Mouse (Mus musculus) forebrain, embryonic 16.5 days (tissue): Measurements from ENCODE around the gene Fxyd5. TPM values are rescaled to one million over a fixed set of nuclear protein-coding genes. Genes with fewer than 3 reads are reported as not detected.

ENCODE experiments used
- ATAC-seq: fragments of 200-750 bp; cut with Nextera tagmentation; 2 replicates; pipeline ENCODE4 v1.8.0; 2017; ENCODE audit warnings: mild to moderate bottlenecking, moderate library complexity
- H3K27ac ChIP-seq: fragments of 300-500 bp; sonication (generic); 2 replicates; pipeline ENCODE4 v1.5.1; 2014; ENCODE audit warnings: low read length, control low read depth
- H3K27me3 ChIP-seq: fragments of 300-500 bp; sonication (generic); replicated peaks from 2 replicates; pipeline ENCODE4 v1.6.1; 2014; ENCODE audit warnings: low read length; ENCODE audit not compliant: control insufficient read depth, insufficient read depth
- H3K36me3 ChIP-seq: fragments of 300-500 bp; sonication (generic); 2 replicates; pipeline ENCODE4 v1.6.1; 2014; ENCODE audit not compliant: control insufficient read depth, insufficient read depth
- H3K4me1 ChIP-seq: fragments of 300-500 bp; sonication (generic); replicated peaks from 2 replicates; pipeline ENCODE4 v1.6.1; 2014; ENCODE audit warnings: low read length; ENCODE audit not compliant: control insufficient read depth, insufficient read depth
- H3K4me2 ChIP-seq: fragments of 300-500 bp; sonication (generic); 2 replicates; pipeline ENCODE4 v1.6.1; 2014; ENCODE audit warnings: mild to moderate bottlenecking, low read length, control low read depth
- H3K4me3 ChIP-seq: fragments of 300-500 bp; sonication (generic); replicated peaks from 2 replicates; pipeline ENCODE4 v1.5.1; 2014; ENCODE audit warnings: mild to moderate bottlenecking, low read length, control low read depth
- H3K9ac ChIP-seq: fragments of 300-500 bp; sonication (generic); replicated peaks from 2 replicates; pipeline ENCODE4 v1.6.1; 2014; ENCODE audit warnings: low read depth, low read length, control low read depth
- H3K9me3 ChIP-seq: fragments of 300-500 bp; sonication (generic); 2 replicates; pipeline ENCODE4 v1.6.1; 2016; ENCODE audit warnings: low read length; ENCODE audit not compliant: control insufficient read depth
- WGBS: fragments of 180-500 bp; shearing (Covaris S2); extraction: QIAGEN DNeasy Blood & Tissue Kit; methylation state at CpG from one replicate; pipeline ENCODE4 v1.1.7; 2014; 5-methylcytosine and 5-hydroxymethylcytosine counted together
- polyA plus RNA-seq: library from polyadenylated mRNA; unstranded; fragments of >200 nt; fragmentation: Nextera tagmentation; extraction: Ambion mirVana; gene quantifications from 2 replicates; pipeline ENCODE4 v1.2.1, GENCODE M21; 2015

Gene Fxyd5
- polyA plus RNA-seq, 1 experiment from 2014 or later: 21.7 TPM

DNA sequence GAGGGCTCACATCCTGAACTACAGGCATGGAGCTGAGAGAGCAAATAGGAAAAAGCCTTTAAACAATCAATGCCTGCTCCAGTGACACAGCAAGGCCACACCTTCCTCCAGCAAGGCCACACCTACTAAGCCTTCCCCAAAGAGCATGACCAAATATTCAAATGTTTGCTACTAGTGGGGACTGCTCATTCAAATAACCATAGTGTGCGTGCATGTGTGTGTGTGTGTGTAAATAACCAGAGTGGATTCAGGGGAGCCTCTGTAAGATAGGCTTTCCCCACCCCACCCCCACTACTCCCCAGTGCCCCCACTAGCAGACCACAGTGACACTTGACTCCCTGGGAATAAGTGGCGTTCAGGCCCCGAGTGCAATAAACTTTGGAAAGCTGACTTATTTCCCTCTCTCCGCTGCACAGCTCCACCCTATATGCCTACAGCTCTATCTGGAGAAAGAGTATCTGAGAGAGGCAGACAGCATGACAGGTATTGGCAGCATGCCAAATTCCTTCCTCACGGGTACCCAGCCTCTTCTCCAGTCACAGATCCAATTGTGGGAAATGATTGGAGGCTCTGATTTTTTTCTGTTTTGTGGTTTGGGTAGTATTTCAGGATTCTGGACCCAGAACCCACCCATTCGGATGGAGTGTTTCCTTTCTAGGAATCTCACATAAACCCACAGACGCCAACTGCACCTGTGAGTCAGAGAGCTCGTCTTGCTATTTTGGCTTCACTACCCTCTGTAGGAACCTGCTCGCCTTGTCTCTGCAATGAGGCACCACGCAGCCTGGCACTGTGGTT, 25.0 kb downstream of the Fxyd5 start:
- no peak overlapping the region for H3K4me3 ChIP-seq
- H3K9me3 ChIP-seq: no peaks in the 10 kb centered on the region
- H3K4me2 ChIP-seq: no peak overlapping the region
- no peaks in the 10 kb centered on the region for H3K27me3 ChIP-seq
- peaks cover 8% of the 10 kb centered on the region; the same call in 1 of the 2 replicates for H3K4me1 ChIP-seq
- 0 out of 2 replicates have a peak overlapping the region, but pooled peaks have one; percentile 20 for H3K27ac ChIP-seq
- no peaks in the 10 kb centered on the region for H3K36me3 ChIP-seq
- ATAC-seq: peak; percentile 54
- H3K9ac ChIP-seq: no peak overlapping the region
- 42% methylated on average over 10 of the region's 10 CpGs for WGBS

DNA sequence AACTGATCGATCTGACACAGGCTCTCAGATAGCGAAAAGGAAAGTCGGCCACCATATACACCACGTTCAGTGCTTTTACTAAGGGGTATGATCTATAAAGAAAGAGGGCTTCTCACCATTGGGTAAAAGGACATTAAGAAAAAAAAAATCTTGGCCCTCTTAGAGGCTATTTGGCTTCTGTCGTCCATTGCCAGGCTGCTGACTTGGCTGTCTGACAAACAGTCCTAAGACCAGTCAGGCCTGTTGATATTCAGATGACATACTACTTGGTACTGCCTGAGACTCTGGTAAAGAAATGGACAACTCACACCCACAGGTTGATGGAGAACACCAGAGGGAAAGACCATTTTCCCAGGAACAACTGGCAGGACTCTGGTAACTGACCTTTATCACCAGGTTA, 29.3 kb downstream of the Fxyd5 start:
- H3K36me3 ChIP-seq: no peaks in the 10 kb centered on the region
- 86% methylated on average over 5 of the region's 5 CpGs for WGBS
- H3K4me1 ChIP-seq: peaks cover 8% of the 10 kb centered on the region; the same call in 1 of the 2 replicates

DNA sequence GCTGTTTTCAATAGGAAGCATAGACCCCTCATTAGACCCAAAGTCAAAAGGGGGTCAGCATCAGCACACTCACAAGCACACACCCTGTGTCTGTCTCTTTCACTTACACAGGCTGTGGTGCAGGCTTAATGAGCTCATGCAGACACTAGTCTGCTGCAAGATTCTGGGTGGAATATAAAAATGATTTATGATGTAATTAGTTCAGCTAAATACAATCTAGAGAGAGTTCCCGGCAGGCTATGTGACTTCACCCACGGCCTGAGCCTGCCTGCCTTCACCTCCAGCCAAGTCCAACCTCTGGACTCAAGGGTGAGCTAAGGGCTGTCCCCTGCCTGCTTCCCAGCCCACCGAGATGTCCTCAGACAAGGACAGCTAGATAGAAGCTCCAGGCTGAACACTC, 33.4 kb downstream of the Fxyd5 start:
- Histone ChIP-seq H3K36me3 (no peaks in the 10 kb centered on the region), H3K9me3 (no peaks in the 10 kb centered on the region), H3K4me3 (no peak overlapping the region), H3K4me2 (no peak overlapping the region), H3K4me1 (no peaks in the 10 kb centered on the region), H3K27me3 (no peaks in the 10 kb centered on the region), H3K27ac (no peak overlapping the region), H3K9ac (no peak overlapping the region)
- WGBS: 81% methylated on average over 3 of the region's 3 CpGs
- no peak for ATAC-seq

More for the DNA sequence above, 29.3 kb downstream of the Fxyd5 start:
- Histone ChIP-seq H3K4me3 (no peak overlapping the region), H3K27ac (no peak overlapping the region), H3K9me3 (no peaks in the 10 kb centered on the region), H3K9ac (no peak overlapping the region), H3K27me3 (no peaks in the 10 kb centered on the region), H3K4me2 (no peak overlapping the region)
- ATAC-seq: no peak

DNA sequence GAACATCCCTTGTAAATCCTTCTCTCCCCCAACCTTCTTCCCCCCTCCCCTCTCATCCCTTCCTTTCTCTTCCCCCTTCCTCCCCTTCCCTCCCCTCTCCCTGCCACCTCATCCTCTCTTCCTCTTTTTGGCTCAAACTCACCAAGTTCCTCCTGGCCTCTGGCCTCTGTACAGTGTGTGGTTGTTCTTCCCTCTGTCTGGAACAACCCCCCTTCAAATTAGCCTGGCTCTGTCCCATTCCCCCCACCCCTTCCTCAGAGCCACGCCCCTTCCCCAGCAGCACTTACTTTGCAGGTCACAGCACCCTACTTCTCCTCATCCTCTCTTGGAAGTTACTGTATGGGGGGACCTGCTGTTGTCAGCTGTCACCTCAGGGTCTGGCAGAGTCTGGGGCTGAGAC, 34.1 kb downstream of the Fxyd5 start:
- Histone ChIP-seq H3K9ac (no peak overlapping the region), H3K9me3 (no peaks in the 10 kb centered on the region), H3K4me1 (no peaks in the 10 kb centered on the region), H3K4me2 (no peak overlapping the region), H3K27ac (no peak overlapping the region), H3K36me3 (no peaks in the 10 kb centered on the region), H3K27me3 (no peaks in the 10 kb centered on the region), H3K4me3 (no peak overlapping the region)
- ATAC-seq: no peak
- WGBS: 69% methylated on average over 1 of the region's 1 CpGs

DNA sequence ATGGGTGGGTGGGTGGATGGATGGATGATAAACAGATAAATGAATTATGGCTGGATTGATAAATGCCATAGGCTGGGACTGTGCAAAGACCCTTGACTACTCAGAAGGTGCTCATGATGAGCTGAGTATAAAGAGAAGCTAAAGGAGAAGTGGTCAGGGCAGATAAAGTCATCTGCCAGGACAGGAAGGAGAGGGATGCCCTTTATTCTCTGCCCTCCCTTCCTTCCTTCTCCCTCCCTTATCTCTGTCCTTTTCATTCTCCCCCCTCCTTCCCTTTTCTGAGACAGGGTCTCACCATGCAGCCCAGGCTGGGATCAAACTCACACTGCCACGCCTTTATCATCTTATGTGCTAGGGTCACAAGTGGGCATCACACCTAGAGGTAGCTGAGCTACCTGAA, 34.5 kb downstream of the Fxyd5 start:
- no peak overlapping the region for H3K4me2 ChIP-seq
- no peak overlapping the region for H3K27ac ChIP-seq
- no peak overlapping the region for H3K9ac ChIP-seq
- no peak for ATAC-seq
- no peak overlapping the region for H3K4me3 ChIP-seq
- no peaks in the 10 kb centered on the region for H3K27me3 ChIP-seq
- H3K9me3 ChIP-seq: no peaks in the 10 kb centered on the region
- H3K36me3 ChIP-seq: no peaks in the 10 kb centered on the region
- 100% methylated on average over 1 of the region's 1 CpGs for WGBS
- no peaks in the 10 kb centered on the region for H3K4me1 ChIP-seq

DNA sequence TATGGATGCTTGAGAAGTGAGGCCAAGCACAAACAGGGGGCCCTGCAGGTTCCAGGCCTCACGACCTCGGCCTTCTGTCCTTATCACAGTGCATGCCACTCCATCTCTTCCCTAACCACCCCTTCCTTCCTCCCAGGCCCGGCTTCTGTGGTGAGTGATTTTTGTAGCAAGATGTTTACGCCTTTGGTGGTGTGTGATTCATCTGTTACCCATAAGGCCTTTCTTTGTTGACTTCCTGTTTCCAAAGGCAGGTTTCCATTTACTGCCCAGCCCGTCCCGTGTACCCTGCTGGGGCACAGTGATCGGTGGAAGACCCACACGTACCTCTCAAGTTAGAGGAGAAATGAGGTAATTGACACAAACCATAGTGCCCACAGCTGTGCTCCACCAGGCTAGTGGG, 39.6 kb downstream of the Fxyd5 start:
- H3K9ac ChIP-seq: no peak overlapping the region
- 85% methylated on average over 8 of the region's 8 CpGs for WGBS
- no peak overlapping the region for H3K4me3 ChIP-seq
- no peaks in the 10 kb centered on the region for H3K27me3 ChIP-seq
- H3K4me2 ChIP-seq: no peak overlapping the region
- H3K27ac ChIP-seq: no peak overlapping the region
- H3K4me1 ChIP-seq: no peaks in the 10 kb centered on the region
- no peak for ATAC-seq
- H3K36me3 ChIP-seq: no peaks in the 10 kb centered on the region
- H3K9me3 ChIP-seq: no peaks in the 10 kb centered on the region

DNA sequence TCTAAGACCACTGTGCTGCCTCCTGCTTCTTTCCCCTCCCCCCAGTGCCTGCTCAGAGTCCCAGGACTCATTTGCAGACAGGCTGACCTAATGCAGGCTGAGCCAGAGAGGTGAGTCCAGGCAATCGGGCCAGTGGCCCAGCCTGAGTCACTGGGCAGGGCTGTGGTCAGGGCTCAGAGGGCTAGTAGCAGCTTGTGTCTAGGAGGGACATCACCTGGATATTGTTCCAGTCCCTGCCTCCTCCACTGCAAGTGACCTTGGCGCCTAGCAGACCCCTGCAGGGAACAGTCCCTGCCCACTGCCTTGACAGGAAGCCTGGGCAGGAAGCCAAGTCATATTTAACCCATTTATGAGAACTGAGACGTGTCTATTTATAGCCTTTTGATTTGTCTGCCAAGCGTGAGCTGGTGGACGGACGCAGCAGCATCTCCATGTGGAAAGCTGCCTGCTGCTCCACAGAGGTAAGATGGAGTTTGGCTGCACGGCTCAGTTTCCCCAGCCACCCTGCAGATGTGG, 41.7 kb downstream of the Fxyd5 start:
- Histone ChIP-seq H3K9ac (no peak overlapping the region), H3K4me1 (no peaks in the 10 kb centered on the region), H3K4me2 (no peak overlapping the region), H3K4me3 (no peak overlapping the region), H3K9me3 (peaks cover 5% of the 10 kb centered on the region; the same call in 1 of the 2 replicates), H3K27me3 (no peaks in the 10 kb centered on the region), H3K27ac (no peak overlapping the region), H3K36me3 (no peaks in the 10 kb centered on the region)
- WGBS: 46% methylated on average over 7 of the region's 7 CpGs
- no peak for ATAC-seq

DNA sequence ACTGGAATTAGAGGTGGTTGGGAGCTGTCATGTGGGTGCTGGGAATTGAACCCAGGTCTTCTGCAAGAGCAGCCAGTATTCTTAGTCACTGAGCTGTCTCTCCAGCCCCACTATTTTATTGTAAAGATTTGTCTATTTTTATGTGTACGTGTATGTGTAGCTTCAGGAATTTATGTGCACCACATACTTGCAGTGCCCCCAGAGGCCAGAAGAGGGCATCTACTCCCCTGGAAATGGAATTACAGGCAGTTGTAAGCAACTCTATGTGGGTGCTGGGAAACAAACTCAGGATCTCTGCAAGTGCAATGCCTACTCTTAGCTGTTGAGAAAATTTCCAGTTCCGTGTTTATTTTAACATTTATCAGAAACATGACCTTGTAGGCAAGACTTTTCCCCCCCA, 45.8 kb downstream of the Fxyd5 start:
- WGBS: 99% methylated on average over 2 of the region's 2 CpGs
- peaks cover 5% of the 10 kb centered on the region; the same call in 1 of the 2 replicates for H3K9me3 ChIP-seq
- H3K36me3 ChIP-seq: no peaks in the 10 kb centered on the region
- no peak overlapping the region for H3K27ac ChIP-seq
- H3K4me2 ChIP-seq: no peak overlapping the region
- H3K4me1 ChIP-seq: no peaks in the 10 kb centered on the region
- H3K4me3 ChIP-seq: no peak overlapping the region
- no peak for ATAC-seq
- no peak overlapping the region for H3K9ac ChIP-seq
- H3K27me3 ChIP-seq: no peaks in the 10 kb centered on the region

DNA sequence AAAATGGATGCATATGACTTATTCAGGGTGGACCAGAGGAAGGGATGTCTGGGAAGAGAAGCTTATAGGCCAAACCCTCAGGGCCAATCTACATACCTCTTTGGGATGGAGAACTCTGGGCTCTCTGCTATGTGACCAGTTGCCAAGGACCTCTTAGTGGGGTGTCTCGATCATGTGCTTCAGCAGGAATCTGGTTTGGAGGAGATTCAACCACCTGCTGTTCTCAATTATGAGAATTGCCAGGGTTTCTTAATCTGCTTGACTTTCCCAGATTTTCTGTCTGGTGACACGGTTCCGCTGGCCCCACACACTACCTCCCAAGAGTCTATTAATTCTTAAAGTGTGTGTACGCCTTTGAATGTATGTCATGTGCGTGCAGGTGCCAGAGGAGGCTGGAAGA, 48.3 kb downstream of the Fxyd5 start:
- no peaks in the 10 kb centered on the region for H3K27me3 ChIP-seq
- H3K9me3 ChIP-seq: peaks cover 5% of the 10 kb centered on the region; the same call in 1 of the 2 replicates
- H3K4me2 ChIP-seq: no peak overlapping the region
- H3K36me3 ChIP-seq: no peaks in the 10 kb centered on the region
- no peaks in the 10 kb centered on the region for H3K4me1 ChIP-seq
- WGBS: 82% methylated on average over 5 of the region's 5 CpGs
- no peak overlapping the region for H3K27ac ChIP-seq
- no peak overlapping the region for H3K4me3 ChIP-seq
- H3K9ac ChIP-seq: no peak overlapping the region
- no peak for ATAC-seq
